9 mouse cellular contexts compared by ENCODE assay signal in genomic region chr17:34304751-34305150, GRCm38 (mm10). TPM values are rescaled to one million over a fixed set of nuclear protein-coding genes. Genes with fewer than 3 reads are reported as not detected.
DNase-seq lines count a peak whose midpoint lies in the region; ATAC-seq lines count a peak whose summit lies in the region.
"Had no signal": no experiment of that assay in that cellular context is flagged by ENCODE, and none has a peak within 500 bp of the region (broad histone marks: within the 10 kb centered on the region; RNA-seq: fewer than 3 reads in every experiment).

No protein-coding gene starts in this region.

- DNase-seq in midbrain, embryonic 14.5 days, result peak; percentile 82
- DNase-seq in adipocyte (ENCODE audit: low spot score), result peak; percentile 80
- DNase-seq in embryonic facial prominence, embryonic 10.5 days (ENCODE audit: low spot score), result peak; percentile 28
- DNase-seq in left cerebral cortex, adult 9 months (ENCODE audit: low spot score in 2 of 2), result peak; percentile 38 to 87
- peak; percentile 42 for DNase-seq in retina, postnatal 7 days (ENCODE audit: low read depth, low spot score)

- no peak for ATAC-seq in midbrain, embryonic 14.5 days (ENCODE audit: low FRiP score, low TSS enrichment)
- no peak; the same call in 1 of the 2 replicates for ATAC-seq in midbrain, embryonic 15.5 days (replicated peaks)
- peak; percentile 76 for ATAC-seq in inflammation-experienced regulatory T-cells, adult 6 months
- ATAC-seq in forebrain, embryonic 12.5 days (ENCODE audit: low FRiP score), result no peak

- H3K27me3 ChIP-seq in midbrain, embryonic 14.5 days (ENCODE audit: control insufficient read depth, insufficient read depth, low read length), result 0 out of 2 replicates have a peak, but pooled peaks cover 4% of the 10 kb centered on the region
- 0 out of 2 replicates have a peak, but pooled peaks cover 3% of the 10 kb centered on the region for H3K27me3 ChIP-seq in midbrain, embryonic 15.5 days (replicated peaks)
- H3K27me3 ChIP-seq in embryonic facial prominence, embryonic 10.5 days (replicated peaks; ENCODE audit: low read depth, poor library complexity, severe bottlenecking), result peaks cover 11% of the 10 kb centered on the region
- peaks cover 14% of the 10 kb centered on the region; the same call in 1 of the 2 replicates for H3K27me3 ChIP-seq in forebrain, embryonic 12.5 days

- WGBS in midbrain, embryonic 14.5 days, result 37% methylated on average over 4 of the region's 4 CpGs
- 38% methylated on average over 4 of the region's 4 CpGs for WGBS in midbrain, embryonic 15.5 days
- WGBS in embryonic facial prominence, embryonic 10.5 days, result 26% methylated on average over 4 of the region's 4 CpGs
- WGBS in forebrain, embryonic 12.5 days, result 37% methylated on average over 4 of the region's 4 CpGs

- H3K4me3 ChIP-seq in midbrain, embryonic 14.5 days (replicated peaks; ENCODE audit: low read depth, low read length), result no peak overlapping the region
- no peak overlapping the region for H3K4me3 ChIP-seq in midbrain, embryonic 15.5 days
- no peak overlapping the region for H3K4me3 ChIP-seq in embryonic facial prominence, embryonic 10.5 days
- no peak overlapping the region for H3K4me3 ChIP-seq in forebrain, embryonic 12.5 days (replicated peaks)
- H3K4me3 ChIP-seq: embryonic facial prominence, embryonic 12.5 days had no signal

- H3K36me3 ChIP-seq in midbrain, embryonic 14.5 days (ENCODE audit: control insufficient read depth, insufficient read depth, low read length), result no peaks in the 10 kb centered on the region
- H3K36me3 ChIP-seq in midbrain, embryonic 15.5 days (replicated peaks), result no peaks in the 10 kb centered on the region
- H3K36me3 ChIP-seq in embryonic facial prominence, embryonic 10.5 days (replicated peaks), result no peaks in the 10 kb centered on the region
- H3K36me3 ChIP-seq in forebrain, embryonic 12.5 days (replicated peaks), result no peaks in the 10 kb centered on the region
- H3K36me3 ChIP-seq: embryonic facial prominence, embryonic 12.5 days had no signal

- H3K27ac ChIP-seq in midbrain, embryonic 14.5 days (replicated peaks; ENCODE audit: low read depth, low read length), result no peak overlapping the region
- no peak overlapping the region for H3K27ac ChIP-seq in midbrain, embryonic 15.5 days
- H3K27ac ChIP-seq in embryonic facial prominence, embryonic 10.5 days (replicated peaks), result no peak overlapping the region
- no peak overlapping the region for H3K27ac ChIP-seq in forebrain, embryonic 12.5 days
- H3K27ac ChIP-seq: embryonic facial prominence, embryonic 12.5 days had no signal

- H3K4me1 ChIP-seq in midbrain, embryonic 14.5 days (ENCODE audit: control insufficient read depth, insufficient read depth, low read length), result no peaks in the 10 kb centered on the region
- peaks cover 4% of the 10 kb centered on the region; the same call in 1 of the 2 replicates for H3K4me1 ChIP-seq in midbrain, embryonic 15.5 days
- H3K4me1 ChIP-seq in embryonic facial prominence, embryonic 10.5 days, result peaks cover 7% of the 10 kb centered on the region
- H3K4me1 ChIP-seq in forebrain, embryonic 12.5 days, result no peaks in the 10 kb centered on the region; the same call in 1 of the 2 replicates

- no peak overlapping the region for H3K4me2 ChIP-seq in midbrain, embryonic 14.5 days (ENCODE audit: low read length)
- H3K4me2 ChIP-seq in midbrain, embryonic 15.5 days, result no peak overlapping the region
- no peak overlapping the region for H3K4me2 ChIP-seq in forebrain, embryonic 12.5 days
- H3K4me2 ChIP-seq: embryonic facial prominence, embryonic 12.5 days had no signal

- no peak overlapping the region for H3K9ac ChIP-seq in midbrain, embryonic 14.5 days (replicated peaks; ENCODE audit: low read length)
- H3K9ac ChIP-seq in midbrain, embryonic 15.5 days, result no peak overlapping the region
- H3K9ac ChIP-seq in forebrain, embryonic 12.5 days, result no peak overlapping the region
- H3K9ac ChIP-seq: embryonic facial prominence, embryonic 12.5 days had no signal

- H3K9me3 ChIP-seq in midbrain, embryonic 14.5 days (ENCODE audit: control insufficient read depth, low read length), result no peaks in the 10 kb centered on the region
- no peaks in the 10 kb centered on the region for H3K9me3 ChIP-seq in midbrain, embryonic 15.5 days
- H3K9me3 ChIP-seq in embryonic facial prominence, embryonic 10.5 days, result no peaks in the 10 kb centered on the region
- no peaks in the 10 kb centered on the region for H3K9me3 ChIP-seq in forebrain, embryonic 12.5 days
- H3K9me3 ChIP-seq: embryonic facial prominence, embryonic 12.5 days had no signal

RNA-seq across cellular contexts. Expression of gene H2-Eb1, which starts 0.9 kb away (rescaled TPM):
- 2.4 and 2.7 TPM in 2 replicates for polyA plus RNA-seq in midbrain, embryonic 14.5 days (2014; fragmentation: Nextera tagmentation; extraction: Ambion mirVana)
- 2.9 and 3.1 TPM in 2 replicates for polyA plus RNA-seq in midbrain, embryonic 15.5 days (2015; fragmentation: Nextera tagmentation; extraction: Ambion mirVana)
- 1.2 and 1.3 TPM in 2 replicates for polyA plus RNA-seq in embryonic facial prominence, embryonic 10.5 days (2016; fragmentation: Nextera tagmentation; extraction: Ambion mirVana)
- 10 to 100 TPM; 15.0 to 67.6 (median 57.7) TPM for polyA plus RNA-seq in inflammation-experienced regulatory T-cells, adult 6 months (2017; shearing (Covaris generic))
- polyA plus RNA-seq in forebrain, embryonic 12.5 days (2016; fragmentation: Nextera tagmentation; extraction: Ambion mirVana), result 1.1 and 1.2 TPM in 2 replicates

RNA-seq across cellular contexts. Expression of gene H2-Aa, which starts 17.1 kb away (rescaled TPM):
- polyA plus RNA-seq in midbrain, embryonic 14.5 days (2014; fragmentation: Nextera tagmentation; extraction: Ambion mirVana), result 0.83 TPM in 1 of 2 replicates, not detected in the other
- 0.30 and 0.61 TPM in 2 replicates for polyA plus RNA-seq in midbrain, embryonic 15.5 days (2015; fragmentation: Nextera tagmentation; extraction: Ambion mirVana)
- not detected in 2 replicates for polyA plus RNA-seq in embryonic facial prominence, embryonic 10.5 days (2016; fragmentation: Nextera tagmentation; extraction: Ambion mirVana)
- 10 to 100 TPM in 2 of 3 experiments, 1 to 10 TPM in 1; 9.3 to 75.1 (median 44.7) TPM for polyA plus RNA-seq in inflammation-experienced regulatory T-cells, adult 6 months (2017; shearing (Covaris generic))
- not detected in 2 replicates for polyA plus RNA-seq in forebrain, embryonic 12.5 days (2016; fragmentation: Nextera tagmentation; extraction: Ambion mirVana)

RNA-seq across cellular contexts. Expression of gene H2-Eb2, which starts 20.7 kb away (rescaled TPM):
- polyA plus RNA-seq in midbrain, embryonic 14.5 days (2014; fragmentation: Nextera tagmentation; extraction: Ambion mirVana), result 0.16 TPM in 1 of 2 replicates, not detected in the other
- 0.08 and 0.19 TPM in 2 replicates for polyA plus RNA-seq in midbrain, embryonic 15.5 days (2015; fragmentation: Nextera tagmentation; extraction: Ambion mirVana)
- 0.04 TPM in 1 of 2 replicates, not detected in the other for polyA plus RNA-seq in embryonic facial prominence, embryonic 10.5 days (2016; fragmentation: Nextera tagmentation; extraction: Ambion mirVana)
- under 1 TPM in 2 of 3 experiments, not detected in 1; 0.28 to 0.44 TPM for polyA plus RNA-seq in inflammation-experienced regulatory T-cells, adult 6 months (2017; shearing (Covaris generic))
- not detected in 2 replicates for polyA plus RNA-seq in forebrain, embryonic 12.5 days (2016; fragmentation: Nextera tagmentation; extraction: Ambion mirVana)
- polyA plus RNA-seq: embryonic facial prominence, embryonic 12.5 days had no signal

RNA-seq across cellular contexts. Expression of gene H2-Ab1, which starts 47.3 kb away (rescaled TPM):
- 1.1 and 2.0 TPM in 2 replicates for polyA plus RNA-seq in midbrain, embryonic 14.5 days (2014; fragmentation: Nextera tagmentation; extraction: Ambion mirVana)
- polyA plus RNA-seq in midbrain, embryonic 15.5 days (2015; fragmentation: Nextera tagmentation; extraction: Ambion mirVana), result 1.4 and 2.3 TPM in 2 replicates
- 5.5 and 7.2 TPM in 2 replicates for polyA plus RNA-seq in embryonic facial prominence, embryonic 10.5 days (2016; fragmentation: Nextera tagmentation; extraction: Ambion mirVana)
- 10 to 100 TPM in 2 of 3 experiments, 1 to 10 TPM in 1; 4.3 to 76.2 (median 34.9) TPM for polyA plus RNA-seq in inflammation-experienced regulatory T-cells, adult 6 months (2017; shearing (Covaris generic))
- 1.9 and 2.5 TPM in 2 replicates for polyA plus RNA-seq in forebrain, embryonic 12.5 days (2016; fragmentation: Nextera tagmentation; extraction: Ambion mirVana)

RNA-seq across cellular contexts. Expression of gene Btnl2, which starts 49.9 kb away (rescaled TPM):
- not detected in 2 replicates for polyA plus RNA-seq in midbrain, embryonic 14.5 days (2014; fragmentation: Nextera tagmentation; extraction: Ambion mirVana)
- polyA plus RNA-seq in midbrain, embryonic 15.5 days (2015; fragmentation: Nextera tagmentation; extraction: Ambion mirVana), result not detected in 2 replicates
- polyA plus RNA-seq in embryonic facial prominence, embryonic 10.5 days (2016; fragmentation: Nextera tagmentation; extraction: Ambion mirVana), result 0.08 TPM in 1 of 2 replicates, not detected in the other
- polyA plus RNA-seq in inflammation-experienced regulatory T-cells, adult 6 months (2017; shearing (Covaris generic)), result not detected
- not detected in 2 replicates for polyA plus RNA-seq in forebrain, embryonic 12.5 days (2016; fragmentation: Nextera tagmentation; extraction: Ambion mirVana)
- polyA plus RNA-seq: embryonic facial prominence, embryonic 12.5 days had no signal

Comparison
In these comparisons a context has a peak if more than half of its experiments do, and no peak if none do; other contexts are left out.
1. DNase-seq: peak in every context shown above with its lines; median percentile 82 in midbrain, embryonic 14.5 days; 80 in adipocyte; 62 in left cerebral cortex, adult 9 months; 42 in retina, postnatal 7 days; 28 in embryonic facial prominence, embryonic 10.5 days.